Mouse (Mus musculus): ENCODE measurements around the gene Fam241b.

DNA sequence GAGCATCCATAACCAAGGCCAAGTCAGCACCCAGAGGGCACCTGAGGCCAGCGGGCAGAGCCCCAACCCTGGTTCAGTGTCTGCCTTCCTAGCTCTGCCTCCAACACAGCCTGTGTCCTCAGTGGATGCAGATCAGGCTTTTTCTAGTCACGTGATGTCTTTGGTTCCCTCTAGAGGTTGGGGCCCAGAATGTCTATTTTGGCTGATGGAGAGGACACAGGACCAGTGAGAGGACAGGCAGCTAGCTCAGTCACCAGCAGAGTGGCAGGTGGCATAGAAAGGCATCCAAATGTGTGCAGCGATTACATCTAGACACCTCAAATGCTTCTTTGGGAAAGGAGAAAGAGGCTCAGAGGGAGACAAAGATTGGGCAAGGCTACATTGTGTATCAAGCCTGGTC is 38.0 kb upstream of the Fam241b start:
- TF ChIP-seq CTCF (IDR thresholded peaks at IDR 0.05; ENCODE audit: low read depth, low read length): no peak
- TF ChIP-seq GATA1 (IDR thresholded peaks at IDR 0.05; ENCODE audit: borderline replicate concordance, low read length): no peak
- no peak for TF ChIP-seq TAL1 (conservative IDR thresholded peaks at IDR 0.05; ENCODE audit: low read depth, low read length)
- no peak for TF ChIP-seq POLR2AphosphoS5 (IDR thresholded peaks at IDR 0.05; ENCODE audit: insufficient replicate concordance, low read depth, low read length)

Measured in G1E (cell line).